Mouse (Mus musculus) myocyte (in vitro differentiated cells): ENCODE measurements around the gene Gm49601. TPM values are rescaled to one million over a fixed set of nuclear protein-coding genes. Genes with fewer than 3 reads are reported as not detected.

Experiments
- H3K27me3 ChIP-seq: one replicate; pipeline ENCODE4 v1.6.1; 2011; ENCODE audit not compliant: control insufficient read depth, insufficient read depth, insufficient read length
- H3K36me3 ChIP-seq: one replicate; pipeline ENCODE4 v1.6.1; 2011; ENCODE audit not compliant: control insufficient read depth, insufficient read depth
- H3K4me2 ChIP-seq: one replicate; pipeline ENCODE4 v1.6.1; 2011; ENCODE audit warnings: low read depth, control low read depth
- H3K4me3 ChIP-seq: one replicate; pipeline ENCODE4 v1.5.1; 2011; ENCODE audit warnings: mild to moderate bottlenecking, control low read depth, moderate library complexity
- H3K79me2 ChIP-seq: one replicate; pipeline ENCODE4 v1.6.1; 2011; ENCODE audit not compliant: control insufficient read depth, insufficient read depth
- H3ac ChIP-seq: one replicate; pipeline ENCODE4 v1.6.1; 2011; ENCODE audit not compliant: control insufficient read depth, insufficient read length
- CEBPB ChIP-seq: IDR thresholded peaks from 2 replicates; pipeline ENCODE4 v1.6.1; 2011; ENCODE audit warnings: mild to moderate bottlenecking, moderate library complexity; ENCODE audit not compliant: poor library complexity, insufficient read depth, severe bottlenecking
- E2F4 ChIP-seq: IDR thresholded peaks from one replicate; pipeline ENCODE4 v1.6.1; 2011; ENCODE audit warnings: mild to moderate bottlenecking, control low read depth, moderate library complexity; ENCODE audit not compliant: insufficient read depth
- MAX ChIP-seq: IDR thresholded peaks from one replicate; pipeline ENCODE4 v1.6.1; 2011; ENCODE audit warnings: low read depth, mild to moderate bottlenecking, control low read depth
- MYOD1 ChIP-seq, 3 experiments: IDR thresholded peaks; one replicate each; pipeline ENCODE4 v1.6.1; 2011; ENCODE audit warnings: control low read depth in 2 of 3, low read depth in 2 of 3, mild to moderate bottlenecking in 2 of 3, moderate library complexity in 1 of 3; ENCODE audit not compliant: insufficient read length in 2 of 3, control insufficient read depth in 1 of 3
- MYOG ChIP-seq, 3 experiments: IDR thresholded peaks; one replicate each; pipeline ENCODE4 v1.6.1; 2011; ENCODE audit warnings: control low read depth in 2 of 3, low read depth in 2 of 3, mild to moderate bottlenecking in 2 of 3; ENCODE audit not compliant: insufficient read length in 2 of 3, control insufficient read depth in 1 of 3, insufficient read depth in 1 of 3
- POLR2A ChIP-seq: IDR thresholded peaks from one replicate; pipeline ENCODE4 v1.6.1; 2011; ENCODE audit warnings: low read depth, mild to moderate bottlenecking, control low read depth, moderate library complexity; ENCODE audit not compliant: insufficient read length
- POLR2AphosphoS2 ChIP-seq: IDR thresholded peaks from one replicate; pipeline ENCODE4 v1.6.1; 2011; ENCODE audit warnings: low read depth, control low read depth; ENCODE audit not compliant: insufficient read length
- REST ChIP-seq: IDR thresholded peaks from one replicate; pipeline ENCODE4 v1.6.1; 2011; ENCODE audit warnings: mild to moderate bottlenecking, control low read depth, moderate library complexity; ENCODE audit not compliant: insufficient read depth, insufficient read length
- SRF ChIP-seq: IDR thresholded peaks from one replicate; pipeline ENCODE4 v1.6.1; 2011; ENCODE audit warnings: low read depth; ENCODE audit not compliant: control insufficient read depth, insufficient read length
- TCF12 ChIP-seq: IDR thresholded peaks from one replicate; pipeline ENCODE4 v1.6.1; 2011; ENCODE audit warnings: mild to moderate bottlenecking, control low read depth; ENCODE audit not compliant: poor library complexity, insufficient read depth, severe bottlenecking
- TCF3 ChIP-seq: IDR thresholded peaks from one replicate; pipeline ENCODE4 v1.6.1; 2011; ENCODE audit warnings: low read depth, control low read depth; ENCODE audit not compliant: insufficient read length
- USF1 ChIP-seq: IDR thresholded peaks from one replicate; pipeline ENCODE4 v1.6.1; 2011; ENCODE audit warnings: low read depth, mild to moderate bottlenecking, control low read depth, moderate library complexity
- polyA plus RNA-seq: library from polyadenylated mRNA; unstranded; fragments of >200 nt; fragmentation: generic; extraction: Trizol; gene quantifications from one replicate; pipeline ENCODE4 v1.2.1, GENCODE M21; 2012; ENCODE audit warnings: missing spikeins

The Gm49601 gene
- polyA plus RNA-seq, 1 experiment, result 11.4 TPM

DNA sequence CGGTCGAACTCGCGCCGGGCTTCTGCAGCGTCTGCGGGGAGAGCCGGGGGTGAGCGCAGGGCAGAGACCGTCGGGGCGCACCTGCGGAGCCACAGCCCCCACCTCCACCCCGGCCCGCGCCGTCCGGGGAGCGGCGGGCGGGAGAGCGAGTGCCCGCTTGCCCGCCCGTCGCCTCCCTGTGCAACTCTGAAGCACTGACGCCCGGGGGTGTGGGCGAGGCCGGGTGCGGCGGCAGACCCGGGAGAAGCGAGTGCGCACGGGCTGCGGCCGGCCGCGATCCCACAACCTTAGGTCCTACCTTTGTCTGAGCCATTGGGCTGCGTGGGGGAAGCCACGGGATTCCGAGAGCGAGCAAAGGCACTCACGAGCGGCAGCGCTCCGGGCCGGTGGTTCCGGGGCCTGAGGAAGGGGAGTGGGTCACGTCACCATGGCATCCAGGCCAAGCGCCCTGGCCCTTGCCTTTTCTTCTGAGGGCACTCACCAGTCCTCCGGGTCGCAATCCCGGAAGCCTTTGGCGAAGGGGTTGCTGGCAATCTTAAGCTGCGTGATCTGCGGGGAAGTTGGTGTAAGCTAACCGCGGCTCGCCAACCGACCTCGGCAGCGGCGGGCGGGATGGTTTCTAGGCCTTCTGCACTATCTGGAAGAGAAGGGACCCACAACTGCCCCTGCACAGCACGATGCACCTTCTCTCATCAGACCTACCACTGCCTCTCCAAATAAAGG, 43.6 kb downstream of the Gm49601 start:
- TF ChIP-seq TCF3 (no peak), CEBPB (no peak), MAX (no peak), POLR2A (no peak), POLR2AphosphoS2 (no peak), E2F4 (no peak), SRF (no peak), REST (no peak), MYOG (IDR thresholded peaks at IDR 0.05; ENCODE audit: control insufficient read depth in 1 of 3, insufficient read depth in 1 of 3, insufficient read length in 2 of 3, low read depth in 2 of 3) (no peak), USF1 (no peak), MYOD1 (IDR thresholded peaks at IDR 0.05; ENCODE audit: control insufficient read depth in 1 of 3, insufficient read length in 2 of 3, low read depth in 2 of 3) (no peak), TCF12 (no peak)
- Histone ChIP-seq H3K4me3 (no peak overlapping the region), H3K79me2 (peaks cover 12% of the 10 kb centered on the region), H3K4me2 (no peak overlapping the region), H3K27me3 (no peaks in the 10 kb centered on the region), H3K36me3 (no peaks in the 10 kb centered on the region), H3ac (no peak overlapping the region)

DNA sequence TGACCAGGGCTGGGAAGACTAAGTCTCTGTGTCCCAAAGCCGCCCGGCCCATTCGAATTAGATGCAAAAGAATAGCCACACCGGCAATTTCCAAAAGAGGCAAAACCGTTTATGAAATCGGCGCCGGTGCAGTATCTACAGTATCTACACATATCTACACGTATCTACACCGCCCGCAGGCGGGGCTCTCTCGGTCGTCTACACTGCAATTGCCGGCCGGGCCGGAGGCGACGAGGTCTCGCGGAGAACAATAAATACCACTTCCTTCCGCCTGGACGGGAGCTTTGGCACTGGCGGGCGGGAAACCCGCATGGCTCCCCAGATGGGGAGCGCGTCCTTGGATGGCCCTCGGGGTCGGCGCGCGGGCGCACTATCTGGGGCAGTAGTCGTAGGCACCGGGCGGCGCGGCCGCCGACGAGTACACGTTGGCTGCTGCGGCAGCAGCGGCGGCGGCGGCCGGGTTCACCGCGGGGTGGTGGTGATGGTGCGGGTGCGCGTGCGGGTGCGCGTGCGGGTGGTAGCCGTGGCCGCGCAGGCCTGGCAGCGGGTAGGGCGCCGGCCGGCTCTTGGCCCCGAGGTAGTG, 44.5 kb downstream of the Gm49601 start:
- Histone ChIP-seq H3K36me3 (no peaks in the 10 kb centered on the region), H3K79me2 (peaks cover 12% of the 10 kb centered on the region), H3K27me3 (no peaks in the 10 kb centered on the region), H3ac (no peak overlapping the region), H3K4me3 (no peak overlapping the region), H3K4me2 (no peak overlapping the region)
- TF ChIP-seq MYOG (IDR thresholded peaks at IDR 0.05; ENCODE audit: control insufficient read depth in 1 of 3, insufficient read depth in 1 of 3, insufficient read length in 2 of 3, low read depth in 2 of 3) (no peak), MAX (no peak), POLR2A (no peak)

DNA sequence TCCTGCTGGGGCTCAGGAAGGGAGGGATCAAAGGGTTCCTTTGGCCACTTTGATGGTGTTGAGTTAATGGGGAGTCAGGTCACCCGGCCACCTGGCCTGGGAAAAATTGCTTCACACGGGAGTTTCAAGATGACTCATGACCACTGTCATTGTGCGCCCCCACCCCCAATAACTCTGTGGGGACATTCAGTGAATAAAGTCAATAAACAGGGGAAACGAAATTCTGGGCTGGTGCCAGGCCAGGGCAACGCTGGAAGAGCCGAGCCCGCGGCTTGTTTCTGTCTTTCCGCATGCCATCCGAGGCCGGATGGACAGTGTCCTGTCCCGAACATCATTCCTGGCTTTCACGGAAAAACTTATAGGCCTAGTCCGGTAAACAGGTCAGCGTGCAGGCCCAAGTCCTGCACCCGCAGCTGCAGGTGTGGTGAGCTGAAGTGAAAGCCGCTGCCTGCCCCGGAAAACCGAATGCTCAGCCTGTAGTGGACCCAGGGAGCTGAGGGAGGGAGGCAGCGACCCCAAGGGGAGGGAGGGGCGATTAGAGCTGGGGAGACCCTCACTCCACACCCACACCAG, 45.1 kb downstream of the Gm49601 start:
- Histone ChIP-seq H3ac (no peak overlapping the region), H3K79me2 (peaks cover 12% of the 10 kb centered on the region), H3K36me3 (no peaks in the 10 kb centered on the region), H3K27me3 (no peaks in the 10 kb centered on the region), H3K4me2 (no peak overlapping the region), H3K4me3 (no peak overlapping the region)
- no peak for TF ChIP-seq REST
- TF ChIP-seq CEBPB, result no peak
- TF ChIP-seq MYOG (IDR thresholded peaks at IDR 0.05; ENCODE audit: control insufficient read depth in 1 of 3, insufficient read depth in 1 of 3, insufficient read length in 2 of 3, low read depth in 2 of 3), result no peak
- no peak for TF ChIP-seq TCF3
- TF ChIP-seq POLR2A, result no peak
- no peak for TF ChIP-seq TCF12
- no peak for TF ChIP-seq E2F4
- no peak for TF ChIP-seq MAX
- no peak for TF ChIP-seq USF1
- TF ChIP-seq POLR2AphosphoS2, result no peak
- TF ChIP-seq MYOD1 (IDR thresholded peaks at IDR 0.05; ENCODE audit: control insufficient read depth in 1 of 3, insufficient read length in 2 of 3, low read depth in 2 of 3), result no peak
- TF ChIP-seq SRF, result no peak

DNA sequence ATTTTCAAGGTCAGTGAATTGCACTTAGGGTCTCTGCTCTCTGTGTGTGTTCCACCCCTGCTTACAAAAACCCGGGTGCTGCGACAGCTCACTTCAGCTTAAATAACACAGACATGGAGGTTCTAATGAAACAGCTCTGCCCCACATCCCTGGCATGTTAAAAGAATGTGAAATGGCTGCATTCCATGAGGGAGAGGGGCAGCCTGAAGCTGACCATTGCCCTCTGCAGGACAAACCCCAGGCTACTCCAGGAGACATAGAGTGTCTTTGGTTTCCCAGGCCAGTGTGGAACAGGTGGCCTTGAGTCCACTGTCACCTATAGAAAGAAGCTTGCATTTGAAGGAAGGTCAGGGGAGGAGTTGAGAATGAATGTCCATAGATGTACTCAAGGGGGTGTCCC, 45.8 kb downstream of the Gm49601 start:
- no peaks in the 10 kb centered on the region for H3K27me3 ChIP-seq
- no peak overlapping the region for H3K4me3 ChIP-seq
- no peak for TF ChIP-seq MYOD1 (IDR thresholded peaks at IDR 0.05; ENCODE audit: control insufficient read depth in 1 of 3, insufficient read length in 2 of 3, low read depth in 2 of 3)
- TF ChIP-seq REST, result no peak
- TF ChIP-seq POLR2A, result no peak
- no peak overlapping the region for H3K4me2 ChIP-seq
- no peaks in the 10 kb centered on the region for H3K36me3 ChIP-seq
- no peak overlapping the region for H3ac ChIP-seq
- H3K79me2 ChIP-seq, result peaks cover 6% of the 10 kb centered on the region

- TF ChIP-seq TCF3 (no peak), CEBPB (no peak)
- Histone ChIP-seq H3K27me3 (no peaks in the 10 kb centered on the region), H3K36me3 (no peaks in the 10 kb centered on the region), H3K79me2 (no peaks in the 10 kb centered on the region), H3K4me2 (no peak overlapping the region), H3K4me3 (no peak overlapping the region), H3ac (no peak overlapping the region)
These were observed 48.5 kb downstream of the Gm49601 start for GRCm38 (mm10) chr16:18577599-18578160.
